Mouse (Mus musculus): ENCODE measurements around the gene Ldlrad3.

DNA sequence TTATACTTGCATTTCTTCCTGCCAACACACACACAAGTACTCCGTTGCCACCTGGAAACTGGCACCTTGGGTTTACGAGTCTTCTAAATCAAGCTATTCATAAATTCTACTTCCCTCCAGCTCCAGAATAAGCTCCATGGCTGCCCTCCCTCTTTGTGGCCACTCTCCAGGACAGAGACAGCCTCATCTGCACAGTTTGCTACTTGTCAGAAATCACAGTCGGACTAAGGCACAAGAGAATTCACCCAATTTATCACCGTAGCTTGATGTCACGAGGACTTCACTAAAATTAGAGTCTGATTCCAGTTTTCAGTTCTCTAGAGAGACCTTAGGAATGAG is 9.8 kb downstream of the Ldlrad3 start:
- TF ChIP-seq POLR2A (IDR thresholded peaks at IDR 0.05; ENCODE audit: low read depth, low read length): no peak
- TF ChIP-seq CTCF (conservative IDR thresholded peaks at IDR 0.05; ENCODE audit: insufficient read depth, insufficient read length, low read depth, low read length): no peak

All from kidney, adult 2 months (tissue).